Mouse (Mus musculus) skeletal muscle tissue, adult 2 months (tissue): ENCODE measurements at regions not wholly inside any gene's neighbourhood (a gene's known extent, or its start where the extent isn't known, plus 50 kb on each side); places are given as distances from the start of the nearest gene placed in this dataset.

Experiments used
- DNase-seq: peaks from one replicate; pipeline ENCODE4 v3.0.0-alpha.2; 2012; ENCODE audit warnings: low read depth, low spot score

DNA sequence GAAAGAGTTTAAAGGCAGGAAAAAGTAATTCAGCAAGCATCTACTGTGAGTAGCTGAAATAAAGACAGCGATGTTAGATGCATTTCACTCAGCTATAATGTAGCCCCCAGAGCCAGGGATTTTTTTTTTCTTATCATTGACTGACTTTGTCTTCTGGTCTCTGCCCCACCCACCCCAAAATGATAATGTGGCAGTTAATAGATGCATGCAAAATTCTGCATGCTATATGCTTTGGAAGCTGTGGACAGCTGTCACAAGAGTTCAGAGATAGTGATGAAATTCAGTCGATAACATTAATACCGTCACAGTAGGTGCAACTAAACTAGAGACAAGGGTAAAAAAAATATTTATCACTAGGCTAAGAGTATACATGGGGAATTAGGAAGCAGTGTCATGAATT is 263.7 kb downstream of the Rpl36a-ps1 start:
- DNase-seq = no peak

DNA sequence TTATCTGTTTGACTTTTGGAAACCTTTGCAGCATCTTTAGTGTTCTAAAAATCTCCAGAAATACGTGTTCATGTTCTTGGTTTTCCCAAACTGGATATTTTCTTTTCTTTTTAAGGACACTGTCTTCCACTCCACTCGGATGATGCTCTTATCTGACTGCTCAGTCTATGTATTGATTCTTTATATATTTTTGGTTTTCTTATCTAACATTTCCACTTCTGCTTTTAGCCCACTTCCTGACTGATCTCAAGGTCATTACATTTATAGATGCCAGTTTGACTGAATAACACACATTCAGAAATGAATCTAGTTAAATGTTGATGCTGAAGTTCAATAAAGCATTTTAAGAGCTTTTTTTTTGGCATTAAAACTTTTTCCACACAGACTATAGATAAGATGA is 265.3 kb downstream of the Rpl36a-ps1 start:
- DNase-seq = no peak

DNA sequence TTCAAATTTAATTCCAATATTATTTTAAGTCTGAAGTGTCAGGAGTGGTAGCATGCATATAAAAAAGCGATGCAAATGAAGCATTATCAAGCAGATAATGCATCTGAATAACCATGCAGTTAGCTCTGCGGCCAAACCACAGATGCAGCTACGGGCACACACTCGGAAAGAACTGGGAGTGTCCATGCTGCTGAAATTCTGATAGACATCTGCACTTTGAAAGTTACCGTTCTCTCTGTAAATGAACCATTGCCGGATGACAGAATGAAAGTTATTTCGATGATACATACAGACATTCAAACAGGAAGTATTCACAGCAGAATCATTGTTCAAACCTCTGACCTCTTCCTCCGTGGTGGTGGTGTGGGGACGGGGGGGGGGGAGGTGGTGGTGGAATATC is 271.6 kb downstream of the Rpl36a-ps1 start:
- DNase-seq = no peak

DNA sequence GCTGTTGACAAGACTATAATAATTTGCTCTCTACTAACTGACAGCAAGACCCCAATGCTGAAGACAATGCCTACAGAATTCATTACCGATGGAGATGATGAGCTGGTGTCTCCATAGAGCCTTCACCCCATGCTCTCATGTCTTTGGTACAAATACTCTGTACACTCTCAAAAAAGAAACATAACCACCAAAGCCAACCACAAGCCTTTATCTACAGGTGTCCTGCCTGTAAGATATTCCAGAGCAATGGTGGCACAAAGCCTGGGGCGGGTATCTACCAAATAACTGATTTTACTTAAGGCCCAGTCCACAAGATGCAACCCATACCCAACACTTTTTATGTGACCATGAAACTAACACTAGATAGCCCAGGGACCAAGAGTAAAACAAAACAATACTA is 273.1 kb downstream of the Rpl36a-ps1 start:
- DNase-seq = no peak

DNA sequence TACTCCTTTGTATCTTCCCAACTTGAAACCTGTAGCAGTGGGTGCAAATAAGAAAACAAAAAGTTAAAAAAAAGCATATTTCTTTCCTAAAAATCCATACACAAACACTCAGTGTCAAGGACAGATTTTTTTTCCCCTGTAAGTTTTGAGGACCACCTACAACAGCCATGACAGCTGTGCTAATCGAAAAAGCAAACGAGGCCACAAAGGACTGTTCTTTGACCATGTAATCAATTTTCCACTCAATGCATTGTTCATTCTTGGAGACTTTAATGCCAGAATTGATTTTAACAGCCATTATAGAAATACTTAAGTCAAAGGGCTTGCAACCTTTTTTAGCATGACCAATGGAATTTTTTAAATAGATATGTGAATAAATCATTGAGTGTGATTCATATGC is 286.1 kb downstream of the Rpl36a-ps1 start:
- DNase-seq = no peak

DNA sequence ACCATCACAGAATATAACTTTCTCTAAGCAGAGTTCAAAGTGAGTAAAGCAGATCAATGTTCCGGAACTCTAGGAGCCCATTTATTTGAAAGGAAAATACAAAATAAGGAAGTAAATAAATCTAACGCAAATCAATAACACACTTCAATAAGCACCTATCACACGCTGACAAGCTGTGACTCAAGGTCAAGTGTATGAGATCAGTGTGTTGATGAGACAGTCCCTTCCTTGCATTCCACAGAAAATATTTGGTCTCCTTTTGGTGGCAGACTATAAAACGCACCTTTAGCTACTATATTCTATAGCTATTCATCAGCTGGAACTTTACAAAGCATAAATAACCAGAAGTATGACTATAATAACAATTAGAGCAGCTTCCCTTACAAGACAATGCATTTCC is 286.5 kb downstream of the Rpl36a-ps1 start:
- DNase-seq = no peak

DNA sequence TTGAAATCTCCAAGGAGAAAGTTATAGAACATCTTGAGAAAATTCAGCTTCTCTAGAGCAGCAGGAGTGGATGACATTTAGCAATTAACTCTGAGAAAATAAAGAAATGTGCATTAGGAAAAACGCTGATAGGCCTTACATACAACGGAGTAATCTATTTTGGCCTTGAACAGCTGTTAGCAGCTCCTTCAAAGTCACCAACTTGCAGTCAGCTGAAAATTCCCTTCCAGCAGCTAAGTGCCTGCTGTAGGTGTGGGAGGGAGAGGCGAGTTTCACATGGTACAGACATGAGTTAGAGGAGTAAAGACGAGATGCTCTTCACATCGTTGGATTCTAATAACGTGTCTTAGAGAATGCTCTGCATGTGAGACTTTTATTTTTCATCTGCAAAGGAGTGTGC is 290.8 kb downstream of the Rpl36a-ps1 start:
- no peak for DNase-seq

DNA sequence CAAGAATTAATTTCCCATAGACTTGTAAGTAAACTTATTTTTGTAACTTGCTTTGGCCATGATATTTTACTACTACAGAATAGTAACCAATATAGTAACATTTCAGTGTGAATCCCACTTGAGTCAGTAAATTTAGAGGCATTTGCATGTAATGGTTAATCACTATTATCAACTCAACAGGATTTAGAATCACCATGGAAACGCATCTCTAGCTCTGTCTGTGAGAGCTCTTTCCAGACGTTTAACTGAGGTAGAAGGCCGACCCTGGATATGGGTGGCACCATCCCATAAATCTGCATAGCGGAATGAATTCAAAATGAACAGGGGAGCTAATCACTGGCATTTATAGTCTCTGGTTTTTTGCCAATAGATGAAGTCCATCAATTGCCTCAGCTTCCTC is 337.6 kb downstream of the Rpl36a-ps1 start:
- DNase-seq = no peak

DNA sequence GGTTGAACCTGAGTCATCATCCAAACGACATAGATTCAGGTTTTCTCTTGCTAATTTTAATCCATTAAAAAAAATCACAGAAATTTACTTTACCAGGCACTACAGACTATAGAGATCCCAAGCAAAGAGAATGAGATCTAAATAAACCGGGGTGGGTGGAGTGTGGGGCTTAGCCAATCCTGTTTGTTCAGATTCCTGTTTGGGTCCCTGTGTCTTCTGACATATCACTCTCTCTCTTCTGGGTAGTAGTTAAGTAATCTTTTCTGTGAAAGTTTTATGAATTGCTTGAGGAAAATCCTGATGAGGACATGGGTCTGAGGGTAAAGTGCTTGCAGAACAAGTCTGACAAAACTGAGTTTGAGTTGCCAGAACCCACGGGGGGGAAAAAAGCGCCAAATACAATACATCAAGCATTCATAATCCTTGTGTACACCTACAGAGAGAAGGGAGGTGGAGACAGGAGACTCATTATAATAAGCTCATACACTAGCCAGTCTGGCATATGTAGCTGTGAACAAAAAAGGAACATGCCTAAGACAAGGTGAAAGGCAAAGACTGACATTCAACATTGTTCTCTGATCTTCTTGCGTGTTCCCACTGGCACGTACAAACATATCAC is 339.8 kb downstream of the Rpl36a-ps1 start:
- no peak for DNase-seq

DNA sequence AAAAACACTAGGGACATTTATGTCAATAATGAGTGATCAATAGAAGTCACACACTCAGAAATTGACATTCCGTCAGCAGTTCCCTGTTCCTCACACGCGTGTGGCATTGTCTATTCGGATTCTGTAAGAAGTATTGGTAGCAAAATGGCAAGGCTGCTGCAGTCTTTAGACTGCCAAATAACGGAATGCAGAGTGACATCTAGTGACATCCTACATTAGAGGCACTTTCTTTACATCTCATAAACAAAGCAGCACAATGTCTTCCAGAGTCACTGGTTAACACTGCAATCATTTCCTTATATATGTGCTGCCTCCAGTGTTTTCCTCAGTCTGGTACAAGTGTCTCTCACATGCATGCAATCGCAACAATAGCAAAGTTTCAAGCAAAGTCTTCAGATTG is 342.9 kb downstream of the Rpl36a-ps1 start:
- DNase-seq = no peak

DNA sequence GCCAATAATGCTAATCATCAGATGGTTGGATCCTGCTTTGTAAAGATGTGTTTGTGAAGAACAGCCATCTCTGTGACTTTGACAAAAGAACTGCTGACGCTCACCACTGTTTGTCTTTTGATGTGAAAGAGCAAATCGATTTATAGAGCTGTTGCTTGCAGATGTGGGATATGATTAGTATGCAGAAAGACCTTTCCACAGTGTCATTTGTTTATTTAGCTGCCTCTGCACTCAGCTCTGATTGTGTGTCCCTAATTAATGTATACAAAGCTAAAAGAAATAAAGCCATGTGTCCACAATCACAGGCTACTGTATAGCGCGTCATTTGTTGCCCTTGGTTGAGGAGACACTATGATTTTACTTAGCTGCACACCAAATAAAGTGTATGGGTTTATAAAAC is 343.6 kb downstream of the Rpl36a-ps1 start:
- no peak for DNase-seq

DNA sequence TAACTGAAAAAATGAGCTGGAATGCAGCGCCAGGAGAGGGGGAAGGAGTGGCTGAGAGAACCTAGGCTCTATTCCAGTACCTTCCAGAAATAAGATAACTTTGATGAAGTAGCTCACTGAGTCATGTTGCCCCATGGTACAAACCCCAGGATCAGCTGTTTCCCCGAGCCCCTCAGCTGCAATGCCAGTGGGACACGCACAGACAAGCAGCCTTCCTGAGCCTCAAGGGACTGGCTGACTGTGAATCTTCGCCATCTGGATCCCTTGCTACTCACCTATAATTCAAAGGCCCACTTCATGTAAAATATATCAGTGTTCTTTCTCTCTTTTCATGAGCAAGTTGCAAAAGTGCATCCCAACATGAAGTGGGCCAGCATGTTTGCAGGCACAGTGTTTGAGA is 346.5 kb downstream of the Rpl36a-ps1 start:
- DNase-seq = no peak

DNA sequence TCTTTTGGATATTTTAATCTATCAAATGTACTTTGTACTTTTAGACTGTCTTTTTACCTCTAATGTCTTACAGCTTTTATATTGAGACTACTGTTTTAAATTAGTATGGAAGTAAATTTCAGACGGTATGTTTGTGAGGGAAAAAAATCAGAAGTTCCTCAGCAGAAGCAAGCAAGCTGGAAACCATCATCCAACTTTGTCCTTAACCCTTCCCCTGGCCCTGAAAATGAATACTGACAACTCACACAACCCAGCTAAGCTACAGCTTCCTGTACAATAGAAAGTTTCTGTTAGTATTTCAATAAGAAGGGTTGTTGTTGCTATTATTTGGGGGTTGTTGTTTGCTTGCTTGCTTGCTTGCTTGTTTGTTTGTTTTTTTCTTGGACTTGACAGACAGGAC is 350.4 kb downstream of the Rpl36a-ps1 start:
- no peak for DNase-seq

DNA sequence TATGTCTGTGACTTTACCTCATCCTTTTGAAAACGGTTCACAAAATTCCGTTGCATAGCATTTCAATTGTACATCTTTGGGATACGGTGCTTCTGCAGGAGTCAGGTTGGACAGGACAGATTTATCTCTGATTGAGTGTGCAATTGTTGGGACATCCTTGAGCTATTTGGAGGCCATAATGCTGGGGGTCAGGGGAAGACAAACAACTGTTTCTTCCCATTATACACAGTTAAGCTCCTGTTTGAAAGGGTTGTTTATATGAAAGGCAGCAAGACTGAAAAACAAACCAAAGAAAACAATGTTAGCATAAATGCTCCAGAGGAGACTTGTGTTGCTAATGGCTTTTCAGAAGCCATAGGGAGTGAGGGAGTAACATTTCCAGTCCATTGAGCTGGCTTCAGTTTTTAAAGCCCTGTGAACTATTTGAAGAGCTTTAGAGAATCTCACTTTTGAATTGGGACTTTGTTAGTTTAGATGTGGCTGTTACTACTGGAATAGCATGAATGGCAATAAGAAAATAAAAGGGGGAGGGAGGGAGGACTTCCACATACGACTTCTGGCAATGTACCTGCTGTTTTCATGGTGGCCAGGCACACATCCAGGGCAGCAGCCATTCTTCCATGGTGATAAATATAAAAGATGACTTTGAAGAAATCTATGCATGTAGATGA is 351.3 kb downstream of the Rpl36a-ps1 start:
- DNase-seq = no peak

DNA sequence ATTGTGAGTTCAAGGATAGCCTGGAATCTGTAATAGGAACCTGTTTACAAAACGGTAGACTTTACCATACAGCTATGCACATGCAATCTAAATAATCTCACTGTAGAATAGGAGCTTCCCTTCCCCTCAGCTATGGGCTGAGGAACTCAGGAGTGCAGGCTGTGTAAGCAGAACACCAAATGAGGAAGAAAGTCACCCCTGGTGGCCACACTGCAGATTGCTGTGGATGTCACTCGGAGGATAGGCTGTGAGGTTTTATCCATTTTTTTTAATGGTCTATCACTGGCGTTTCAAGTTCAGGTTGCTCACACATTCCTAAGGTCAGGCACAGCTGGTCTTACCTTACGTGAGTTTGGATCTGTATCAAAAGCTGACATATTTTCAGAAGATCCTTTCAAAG is 365.1 kb downstream of the Rpl36a-ps1 start:
- no peak for DNase-seq

DNA sequence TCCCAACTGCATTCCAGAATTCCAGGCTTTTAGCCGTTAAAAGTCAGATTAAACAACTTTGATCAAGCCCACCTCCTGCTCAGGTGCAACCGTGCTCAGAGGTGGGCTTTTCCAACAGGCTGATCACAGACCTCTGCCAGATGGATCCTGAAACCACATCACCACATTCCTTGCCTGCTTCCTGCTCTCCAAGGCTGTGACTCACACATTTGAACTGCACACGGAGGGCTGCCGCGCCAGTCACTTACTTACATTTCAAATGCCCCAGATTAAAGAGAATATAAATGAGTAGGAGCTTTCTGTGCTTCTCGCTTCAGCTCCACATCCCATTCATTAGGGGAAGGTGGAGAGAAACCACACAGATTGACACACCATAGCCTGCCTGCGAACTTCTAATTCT is 367.6 kb downstream of the Rpl36a-ps1 start:
- no peak for DNase-seq

DNA sequence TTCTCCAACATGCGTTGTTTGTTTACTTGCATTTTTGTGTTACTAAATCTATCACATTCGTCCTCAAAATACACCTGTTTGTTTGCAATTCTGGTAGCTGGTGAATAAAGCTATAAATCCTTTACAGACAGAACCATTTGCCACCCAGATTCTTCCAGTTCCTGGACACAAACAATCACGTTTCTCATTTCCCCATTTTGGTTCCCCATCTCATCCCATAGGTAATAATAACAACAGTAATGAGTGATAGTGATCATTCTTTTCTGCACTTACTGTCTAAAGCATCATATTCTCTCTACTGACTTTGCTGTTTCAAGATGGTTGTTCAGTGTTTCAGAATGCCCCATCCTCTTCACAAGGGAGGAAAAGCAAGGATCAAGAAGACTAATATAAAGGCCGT is 368.3 kb downstream of the Rpl36a-ps1 start:
- no peak for DNase-seq

DNA sequence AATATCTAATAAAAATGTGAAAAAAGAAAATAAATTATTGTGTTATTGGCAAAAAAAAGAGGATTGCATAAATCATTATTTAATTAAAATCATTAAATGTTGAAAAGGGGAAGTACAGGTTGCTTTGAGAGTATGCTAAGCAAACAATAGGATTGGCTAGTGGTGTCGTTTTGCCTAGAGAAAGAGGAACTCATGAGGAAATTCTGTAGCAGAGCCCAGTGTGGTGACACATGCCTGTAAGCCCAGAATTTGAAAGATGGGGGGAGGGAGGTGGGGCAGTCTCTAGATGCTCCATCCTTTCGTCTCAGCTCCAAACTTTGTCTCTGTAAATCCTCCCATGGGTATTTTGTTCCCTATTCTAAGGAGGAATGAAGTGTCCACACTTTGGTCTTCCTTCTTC is 388.3 kb downstream of the Rpl36a-ps1 start:
- DNase-seq = no peak

DNA sequence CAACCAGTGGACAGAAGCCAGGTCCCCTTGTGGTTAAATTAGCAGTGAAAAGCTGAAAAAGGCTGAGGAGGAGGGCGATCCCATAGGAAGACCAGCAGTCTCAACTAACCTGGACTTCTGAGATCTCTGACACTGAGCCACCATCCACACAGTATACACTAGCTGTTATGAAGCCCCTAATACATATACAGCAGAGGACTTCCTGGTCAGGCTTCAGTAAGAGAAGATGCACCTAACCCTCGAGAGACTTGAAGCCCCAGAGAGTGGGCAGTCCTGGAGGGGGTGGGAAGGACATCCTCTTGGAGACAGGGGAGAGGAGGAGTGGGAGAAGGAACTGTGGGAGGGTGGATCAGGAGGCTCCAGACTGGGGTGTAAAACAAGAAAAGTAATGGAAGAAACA is 397.9 kb downstream of the Rpl36a-ps1 start:
- DNase-seq = no peak

DNA sequence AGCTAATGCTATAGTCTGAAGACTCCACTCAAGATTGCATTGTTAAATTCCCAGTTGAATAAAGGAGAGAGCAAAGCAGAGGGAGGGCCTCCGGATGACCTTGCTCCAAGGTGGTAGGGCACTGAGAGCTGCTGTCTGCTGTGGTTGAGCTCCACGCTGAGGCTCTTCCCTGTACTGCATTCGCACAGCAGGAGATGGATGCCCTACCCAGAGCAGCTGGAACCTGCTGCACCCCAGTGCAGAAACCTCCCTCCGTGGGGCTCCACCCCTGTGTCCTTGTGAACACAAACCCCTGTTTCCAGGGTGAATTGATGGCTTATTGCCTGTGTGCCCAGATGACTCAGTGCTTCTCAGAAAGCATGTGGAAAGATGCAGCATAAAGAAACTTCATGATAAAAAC is 404.3 kb downstream of the Rpl36a-ps1 start:
- no peak for DNase-seq

DNA sequence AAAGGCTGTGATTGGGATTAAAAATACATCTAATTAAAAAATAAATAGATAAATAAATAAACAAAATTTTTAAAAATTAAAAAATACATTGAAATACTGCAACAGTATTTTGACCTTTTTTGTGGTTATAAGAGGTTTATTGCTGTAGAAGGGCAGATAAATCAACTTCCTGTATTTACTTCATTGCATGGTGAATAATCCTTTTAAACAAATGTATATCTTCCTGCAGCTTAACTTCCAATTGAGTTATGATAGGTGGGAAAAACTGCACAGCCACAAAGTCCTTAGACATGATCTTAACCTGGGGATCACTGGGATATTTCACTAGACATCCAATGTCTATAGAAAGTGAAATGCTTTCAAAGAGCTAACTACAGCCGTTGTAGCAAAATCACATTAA is 402.1 kb upstream of the Dach1 start:
- DNase-seq = no peak

DNA sequence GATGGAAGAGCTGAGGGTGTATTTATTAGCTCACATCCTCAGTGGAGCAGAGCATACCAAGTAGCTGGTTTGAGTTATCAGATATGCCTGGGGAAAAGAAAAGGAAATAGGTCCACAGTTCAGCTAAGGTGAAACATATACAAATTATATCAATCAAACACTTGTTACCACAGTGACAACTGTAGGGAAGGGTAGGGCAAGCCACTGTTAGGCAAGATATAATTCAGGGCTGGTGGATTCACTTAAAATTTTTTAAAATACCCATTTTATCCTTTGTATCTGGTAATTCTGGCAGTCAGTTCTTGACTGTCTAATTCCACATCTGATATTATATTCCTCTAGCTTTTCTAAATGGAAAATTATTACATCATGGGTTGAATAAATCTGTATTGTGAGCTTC is 392.4 kb upstream of the Dach1 start:
- no peak for DNase-seq

DNA sequence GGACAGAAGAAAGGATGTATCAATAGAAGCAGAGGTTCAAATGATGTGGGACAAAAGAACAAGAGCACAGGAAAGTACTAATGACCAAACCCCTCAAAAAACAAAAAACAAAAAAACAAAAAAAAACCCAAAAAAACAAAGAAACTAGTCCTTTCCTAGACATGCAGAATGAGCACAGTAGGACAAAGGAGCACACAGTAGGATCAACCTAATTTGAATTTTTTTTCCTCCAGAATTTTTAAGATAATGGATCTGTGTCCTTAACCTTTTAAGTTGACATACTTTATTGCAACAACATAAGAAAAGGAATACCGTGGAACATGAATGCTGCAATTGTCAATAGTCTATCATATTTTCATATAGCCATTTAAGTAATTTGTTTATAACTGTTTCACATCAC is 370.2 kb upstream of the Dach1 start:
- no peak for DNase-seq

DNA sequence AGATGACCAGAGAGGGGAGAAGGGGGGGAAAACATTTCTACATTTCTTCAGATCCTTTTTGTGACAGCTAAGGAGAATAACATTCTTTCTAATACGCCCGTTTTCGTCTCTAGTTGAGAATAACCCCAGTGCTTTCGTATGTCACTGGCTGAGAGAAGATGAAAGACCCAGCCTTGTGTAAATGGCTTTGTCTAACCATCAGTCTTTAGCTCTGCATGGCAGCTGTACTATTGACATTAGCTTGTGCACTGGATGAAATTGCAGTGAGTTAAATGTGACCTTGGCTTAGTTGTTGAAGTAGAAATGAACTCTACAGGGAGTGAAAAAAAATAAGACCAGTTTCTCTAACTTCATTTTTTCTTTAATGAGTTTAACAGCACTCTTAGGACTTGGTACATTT is 368.7 kb upstream of the Dach1 start:
- no peak for DNase-seq
